Mouse (Mus musculus): Measurements from ENCODE around the gene Pitpnm2.

DNA sequence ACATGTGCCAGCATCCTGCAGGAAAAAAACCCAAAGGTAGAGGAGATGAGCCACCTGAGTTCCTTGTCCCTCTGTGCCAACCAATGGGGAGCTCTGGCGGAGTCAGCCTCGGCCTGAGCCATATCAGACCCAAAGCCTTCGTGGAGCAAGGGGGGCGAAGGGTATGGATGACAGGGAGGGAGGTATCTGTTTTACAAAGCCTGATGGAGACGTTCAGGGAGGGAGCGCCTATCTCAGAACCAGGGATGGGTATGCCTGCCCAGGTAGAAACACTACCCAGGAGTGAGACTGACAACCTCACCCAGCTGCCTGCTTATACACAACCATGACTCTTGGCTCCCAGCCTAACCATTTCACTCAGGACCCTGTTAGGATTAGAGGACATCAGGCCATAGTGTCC is 33.2 kb downstream of the Pitpnm2 start:
- TF ChIP-seq E2F4 (IDR thresholded peaks at IDR 0.05; ENCODE audit: borderline replicate concordance, low read depth, low read length) (no peak), CTCF (IDR thresholded peaks at IDR 0.05 in 2 of 3, conservative IDR thresholded peaks at IDR 0.05 in 1 of 3; ENCODE audit: control insufficient read depth in 1 of 3, insufficient read depth in 1 of 3, low read depth in 2 of 3, low read length in 3 of 3, poor library complexity in 1 of 3, severe bottlenecking in 1 of 3) (no peak), POLR2AphosphoS2 (IDR thresholded peaks at IDR 0.05; ENCODE audit: low read length) (no peak), ELF1 (IDR thresholded peaks at IDR 0.05; ENCODE audit: low read depth, low read length) (no peak), TCF12 (IDR thresholded peaks at IDR 0.05; ENCODE audit: low read depth, low read length) (no peak), MAZ (IDR thresholded peaks at IDR 0.05; ENCODE audit: low read depth, low read length) (no peak), ZMIZ1 (IDR thresholded peaks at IDR 0.05; ENCODE audit: low read depth, low read length) (no peak), ZKSCAN1 (IDR thresholded peaks at IDR 0.05; ENCODE audit: low read depth, low read length) (no peak), SIN3A (IDR thresholded peaks at IDR 0.05; ENCODE audit: low read length) (no peak)

All from MEL (cell line).